Mouse (Mus musculus) bone marrow, adult 2 months (tissue): ENCODE measurements around the gene Scg2.

Experiments
- CTCF ChIP-seq: fragments of 200-500 bp; IDR thresholded peaks from 2 replicates; pipeline ENCODE4 v1.5.1; 2011; ENCODE audit warnings: low read length, control low read depth; ENCODE audit not compliant: control insufficient read depth, insufficient read depth
- POLR2A ChIP-seq: fragments of 200-500 bp; IDR thresholded peaks from 2 replicates; pipeline ENCODE4 v1.6.1; 2011; ENCODE audit warnings: low read depth, mild to moderate bottlenecking, control low read depth, low read length, borderline replicate concordance; ENCODE audit not compliant: control insufficient read depth

DNA sequence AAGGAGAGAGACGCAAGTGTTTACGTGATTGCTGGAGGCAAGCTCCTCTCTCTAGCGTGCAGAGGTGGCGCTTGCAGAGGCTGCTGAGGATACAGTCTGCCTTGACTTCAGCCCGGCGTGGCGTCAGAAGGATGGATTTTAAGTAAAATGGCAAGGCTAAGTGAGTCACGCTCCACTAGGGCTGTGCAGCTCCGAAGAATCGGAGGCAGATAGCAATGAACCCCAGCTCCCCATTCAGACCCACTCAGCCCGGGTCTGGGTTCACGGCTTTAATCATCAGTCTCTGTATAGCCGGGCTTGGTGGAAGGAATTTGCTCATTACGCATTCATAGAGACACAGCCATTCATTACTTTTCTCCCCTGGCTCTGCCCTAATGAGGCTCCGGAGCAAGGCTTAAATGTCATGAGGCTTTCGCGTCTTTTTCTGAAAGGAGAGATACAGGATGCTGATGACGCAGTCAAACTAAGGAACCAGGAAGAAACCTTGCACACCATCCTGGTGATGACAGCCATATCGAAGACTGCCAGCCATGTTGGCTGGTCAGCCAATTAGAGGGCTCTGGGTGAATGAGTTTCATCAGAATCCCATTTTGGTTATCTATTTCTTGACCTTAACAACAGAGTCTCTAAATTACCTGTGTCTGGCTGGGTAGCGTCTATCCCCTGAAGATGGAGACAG, 10.6 kb upstream of the Scg2 start:
- TF ChIP-seq CTCF (no peak), POLR2A (no peak)
